Mouse (Mus musculus) testis, adult 2 months (tissue): ENCODE data around the gene Tex36.

Experiments
- CTCF ChIP-seq: fragments of 200-500 bp; IDR thresholded peaks from 2 replicates; pipeline ENCODE4 v1.5.1; 2012; ENCODE audit warnings: low read depth, mild to moderate bottlenecking, inconsistent platforms, low read length, moderate library complexity; ENCODE audit not compliant: control insufficient read depth, insufficient read depth, insufficient replicate concordance
- POLR2A ChIP-seq: fragments of 200-500 bp; IDR thresholded peaks from 2 replicates; pipeline ENCODE4 v1.6.1; 2012; ENCODE audit warnings: low read depth, mild to moderate bottlenecking, inconsistent platforms, low read length, moderate library complexity; ENCODE audit not compliant: control insufficient read depth

- TF ChIP-seq CTCF (no peak), POLR2A (no peak)
Observed at GRCm38 (mm10) chr7:133627184-133627936, 25.4 kb upstream of the Tex36 start.
